Mouse (Mus musculus): ENCODE data around the gene Gm20696.

GRCm38 (mm10) chr6:99264192-99265093 is 402.2 kb downstream of the Gm20696 start:
- TF ChIP-seq POLR2A (IDR thresholded peaks at IDR 0.05; ENCODE audit: borderline replicate concordance, low read depth, low read length): no peak
- no peak for TF ChIP-seq CTCF (IDR thresholded peaks at IDR 0.05; ENCODE audit: low read depth, low read length)

Data from bone marrow macrophage, adult 2 months (primary cell).